Mouse (Mus musculus) bone marrow, adult 2 months (tissue): ENCODE measurements around the gene Mrpl24.

Experiments
- CTCF ChIP-seq: fragments of 200-500 bp; IDR thresholded peaks from 2 replicates; pipeline ENCODE4 v1.5.1; 2011; ENCODE audit warnings: low read length, control low read depth; ENCODE audit not compliant: control insufficient read depth, insufficient read depth
- POLR2A ChIP-seq: fragments of 200-500 bp; IDR thresholded peaks from 2 replicates; pipeline ENCODE4 v1.6.1; 2011; ENCODE audit warnings: low read depth, mild to moderate bottlenecking, control low read depth, low read length, borderline replicate concordance; ENCODE audit not compliant: control insufficient read depth

- TF ChIP-seq CTCF (peak; percentile 76), POLR2A (no peak)
Measured at GRCm38 (mm10) chr3:87960586-87961191, 41.4 kb downstream of the Mrpl24 start.
